Mouse (Mus musculus): Measurements from ENCODE around the gene Pear1.

DNA sequence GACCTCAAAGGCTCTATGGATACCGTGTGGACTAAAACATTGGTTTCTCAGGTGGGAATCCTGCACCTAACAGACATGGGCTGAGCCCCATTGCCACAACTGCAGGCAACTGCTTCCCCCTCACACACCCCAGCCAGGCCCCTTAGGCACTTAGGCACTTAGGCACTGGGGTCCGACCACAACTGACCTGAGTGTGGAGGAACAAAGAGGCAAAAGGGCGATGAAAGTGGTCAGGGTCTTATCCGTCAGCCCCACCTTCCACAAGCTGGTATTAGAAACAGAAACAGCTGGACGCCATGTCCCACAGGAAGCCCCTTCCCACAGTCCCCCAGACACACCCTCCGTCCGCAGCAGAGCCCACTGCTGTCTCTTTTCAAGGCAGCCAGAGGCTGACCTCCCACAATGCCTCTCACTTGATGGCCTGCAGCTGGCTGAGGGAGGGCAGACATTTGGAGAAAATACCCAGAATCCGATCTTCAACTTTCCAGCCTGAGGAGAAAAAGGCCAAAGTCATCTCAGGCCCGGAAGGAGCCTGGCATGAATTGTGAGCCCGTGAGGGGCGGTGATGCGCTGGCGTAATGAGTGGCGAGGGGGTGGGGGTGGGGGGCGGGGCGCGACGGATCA lies 79.0 kb downstream of the Pear1 start:
- TF ChIP-seq GATA1 (IDR thresholded peaks at IDR 0.05; ENCODE audit: borderline replicate concordance, low read length) (no peak), FLI1 (IDR thresholded peaks at IDR 0.05; ENCODE audit: low read length) (no peak)

All from megakaryocyte, embryonic 14.5 days (primary cell).